Mouse (Mus musculus) MEL (cell line): Measurements from ENCODE around the gene Dynlt1c.
"Not testable (repeated sequence)": the region's sequence is repeated elsewhere in the genome, so short reads cannot be mapped to it uniquely, and the experiment has no call there.

Experiments used
- CHD1 ChIP-seq: IDR thresholded peaks from 2 replicates; pipeline ENCODE4 v1.6.1; 2012; ENCODE audit warnings: low read depth, mild to moderate bottlenecking, inconsistent platforms, low read length, improper control_type of control experiment
- CTCF ChIP-seq, 3 experiments: IDR thresholded peaks in 2 of 3; conservative IDR thresholded peaks in 1 of 3; 2 replicates each; pipeline ENCODE4 v1.5.1; 2011 to 2012; ENCODE audit warnings: low read length in 3 of 3, low read depth in 2 of 3, mild to moderate bottlenecking in 2 of 3, improper control_type of control experiment in 1 of 3, inconsistent platforms in 1 of 3, mixed read lengths in 1 of 3, moderate library complexity in 1 of 3; ENCODE audit not compliant: control insufficient read depth in 1 of 3, insufficient read depth in 1 of 3, poor library complexity in 1 of 3, severe bottlenecking in 1 of 3
- E2F4 ChIP-seq: IDR thresholded peaks from 2 replicates; pipeline ENCODE4 v1.6.1; 2011; ENCODE audit warnings: low read depth, low read length, improper control_type of control experiment, borderline replicate concordance
- ELF1 ChIP-seq: IDR thresholded peaks from 2 replicates; pipeline ENCODE4 v1.6.1; 2014; ENCODE audit warnings: low read depth, mild to moderate bottlenecking, inconsistent platforms, low read length, improper control_type of control experiment, moderate library complexity
- EP300 ChIP-seq, 2 experiments: IDR thresholded peaks; 2 replicates each; pipeline ENCODE4 v1.6.1; 2011; ENCODE audit warnings: improper control_type of control experiment in 2 of 2, low read length in 2 of 2, low read depth in 1 of 2, mild to moderate bottlenecking in 1 of 2
- MAFK ChIP-seq: IDR thresholded peaks from 2 replicates; pipeline ENCODE4 v1.6.1; 2011; ENCODE audit warnings: low read depth, mild to moderate bottlenecking, low read length, improper control_type of control experiment, borderline replicate concordance
- MAX ChIP-seq: IDR thresholded peaks from 2 replicates; pipeline ENCODE4 v1.6.1; 2011; ENCODE audit warnings: low read length, improper control_type of control experiment
- POLR2A ChIP-seq, 2 experiments: IDR thresholded peaks; 2 replicates each; pipeline ENCODE4 v1.6.1; 2011 to 2012; ENCODE audit warnings: low read length in 2 of 2, mild to moderate bottlenecking in 2 of 2, control low read depth in 1 of 2, improper control_type of control experiment in 1 of 2, low read depth in 1 of 2, moderate library complexity in 1 of 2; ENCODE audit not compliant: control insufficient read depth in 1 of 2, insufficient read depth in 1 of 2, poor library complexity in 1 of 2
- SIN3A ChIP-seq: IDR thresholded peaks from 2 replicates; pipeline ENCODE4 v1.6.1; 2012; ENCODE audit warnings: low read length, improper control_type of control experiment, inconsistent platforms
- TAL1 ChIP-seq: IDR thresholded peaks from 2 replicates; pipeline ENCODE4 v1.6.1; 2012; ENCODE audit warnings: mild to moderate bottlenecking, inconsistent platforms, low read length, moderate library complexity, mixed read lengths
- TBP ChIP-seq: IDR thresholded peaks from 2 replicates; pipeline ENCODE4 v1.8.0; 2011; ENCODE audit warnings: low read depth, low read length, improper control_type of control experiment
- USF2 ChIP-seq, 2 experiments: IDR thresholded peaks; 2 replicates each; pipeline ENCODE4 v1.6.1; 2011 to 2012; ENCODE audit warnings: improper control_type of control experiment in 2 of 2, low read length in 2 of 2, borderline replicate concordance in 1 of 2, inconsistent platforms in 1 of 2, low read depth in 1 of 2, mild to moderate bottlenecking in 1 of 2; ENCODE audit not compliant: insufficient read depth in 1 of 2

- not testable (repeated sequence) for TF ChIP-seq TBP; POLR2A (IDR thresholded peaks at IDR 0.05; ENCODE audit: control insufficient read depth in 1 of 2, insufficient read depth in 1 of 2, low read depth in 1 of 2, low read length in 2 of 2, poor library complexity in 1 of 2); CHD1; ELF1; TAL1; MAX; MAFK; E2F4; EP300 (IDR thresholded peaks at IDR 0.05; ENCODE audit: low read depth in 1 of 2, low read length in 2 of 2); CTCF (IDR thresholded peaks at IDR 0.05 in 2 of 3, conservative IDR thresholded peaks at IDR 0.05 in 1 of 3; ENCODE audit: control insufficient read depth in 1 of 3, insufficient read depth in 1 of 3, low read depth in 2 of 3, low read length in 3 of 3, poor library complexity in 1 of 3, severe bottlenecking in 1 of 3); USF2 (IDR thresholded peaks at IDR 0.05; ENCODE audit: borderline replicate concordance in 1 of 2, insufficient read depth in 1 of 2, low read depth in 1 of 2, low read length in 2 of 2); SIN3A
Measured at GRCm38 (mm10) chr17:6572202-6572601, 29.3 kb upstream of the Dynlt1c start.
